Mouse (Mus musculus) left cerebral cortex, postnatal 36 days (tissue): ENCODE data around the gene Alox12b. TPM values are rescaled to one million over a fixed set of nuclear protein-coding genes. Genes with fewer than 3 reads are reported as not detected.

Experiments
- total RNA-seq, 2 experiments: library from RNA; stranded (reverse); gene quantifications; 2 replicates each; pipeline ENCODE4 v1.2.3; 2021

Alox12b gene
- total RNA-seq, 2 experiments from 2014 or later: 6.0 to 6.1 TPM

Other genes with a start within 250 kb of the Alox12b start
- under 1 TPM; 0.47 to 0.70 TPM for gene Odf4, start 229.9 kb upstream of the Alox12b start, total RNA-seq
- gene Arhgef15, start 199.5 kb upstream of the Alox12b start, total RNA-seq: 10 to 100 TPM; 16.5 to 26.9 TPM
- 1 to 10 TPM; 5.7 to 6.1 TPM for gene Slc25a35, start 188.9 kb upstream of the Alox12b start, total RNA-seq
- gene Rangrf, start 181.8 kb upstream of the Alox12b start, total RNA-seq: 10 to 100 TPM; 13.7 to 18.6 TPM
- 10 to 100 TPM; 16.1 to 24.2 TPM for gene Pfas, start 148.5 kb upstream of the Alox12b start, total RNA-seq
- 10 to 100 TPM; 38.1 to 40.5 TPM for gene Ctc1, start 141.1 kb upstream of the Alox12b start, total RNA-seq
- gene Aurkb, start 111.3 kb upstream of the Alox12b start, total RNA-seq: 1 to 10 TPM in 1 of 2 experiments, under 1 TPM in 1; 0.43 to 1.1 TPM
- gene Borcs6, start 97.3 kb upstream of the Alox12b start, total RNA-seq: 10 to 100 TPM; 30.7 to 38.4 TPM
- 10 to 100 TPM; 19.5 to 20.5 TPM for gene Tmem107, start 86.2 kb upstream of the Alox12b start, total RNA-seq
- 1,000 to 10,000 TPM; 1,090 to 1,186 TPM for gene Vamp2, start 68.5 kb upstream of the Alox12b start, total RNA-seq
- 100 to 1,000 TPM; 106 to 122 TPM for gene Per1, start 61.8 kb upstream of the Alox12b start, total RNA-seq
- 1 to 10 TPM in 1 of 2 experiments, under 1 TPM in 1; 0.79 to 1.3 TPM for gene Hes7, start 36.6 kb upstream of the Alox12b start, total RNA-seq
- gene 9130213A22Rik, start 34.4 kb upstream of the Alox12b start, total RNA-seq: under 1 TPM; 0.52 to 0.75 TPM
- gene Aloxe3, start 31.1 kb upstream of the Alox12b start, total RNA-seq: 1 to 10 TPM; 4.3 to 6.8 TPM
- gene Alox8, start 40.9 kb downstream of the Alox12b start, total RNA-seq: 1 to 10 TPM; 4.2 to 6.5 TPM
- 1 to 10 TPM in 1 of 2 experiments, under 1 TPM in 1; 0.84 to 1.2 TPM for gene Gucy2e, start 80.0 kb downstream of the Alox12b start, total RNA-seq
- gene Cntrob, start 166.8 kb downstream of the Alox12b start, total RNA-seq: 10 to 100 TPM; 15.5 to 24.2 TPM
- gene Trappc1, start 167.0 kb downstream of the Alox12b start, total RNA-seq: 10 to 100 TPM; 50.9 to 59.8 TPM
- gene Kcnab3, start 169.3 kb downstream of the Alox12b start, total RNA-seq: 10 to 100 TPM; 72.6 to 78.9 TPM
- 100 to 1,000 TPM; 150 to 171 TPM for gene Rnf227, start 183.5 kb downstream of the Alox12b start, total RNA-seq
- 100 to 1,000 TPM; 421 to 443 TPM for gene Chd3, start 212.4 kb downstream of the Alox12b start, total RNA-seq
- gene Naa38, start 238.5 kb downstream of the Alox12b start, total RNA-seq: 100 to 1,000 TPM in 1 of 2 experiments, 10 to 100 TPM in 1; 97.9 to 108 TPM
- 10 to 100 TPM; 36.4 to 43.1 TPM for gene Cyb5d1, start 238.6 kb downstream of the Alox12b start, total RNA-seq
- 1 to 10 TPM; 2.9 to 4.7 TPM for gene Tmem88, start 241.2 kb downstream of the Alox12b start, total RNA-seq